Mouse (Mus musculus) retina, embryonic 14.5 days (tissue): ENCODE measurements around the gene St6galnac5.

Experiments used
- DNase-seq: peaks from one replicate; pipeline ENCODE4 v3.0.0-alpha.2; 2015; ENCODE audit warnings: low spot score

St6galnac5 gene

DNA sequence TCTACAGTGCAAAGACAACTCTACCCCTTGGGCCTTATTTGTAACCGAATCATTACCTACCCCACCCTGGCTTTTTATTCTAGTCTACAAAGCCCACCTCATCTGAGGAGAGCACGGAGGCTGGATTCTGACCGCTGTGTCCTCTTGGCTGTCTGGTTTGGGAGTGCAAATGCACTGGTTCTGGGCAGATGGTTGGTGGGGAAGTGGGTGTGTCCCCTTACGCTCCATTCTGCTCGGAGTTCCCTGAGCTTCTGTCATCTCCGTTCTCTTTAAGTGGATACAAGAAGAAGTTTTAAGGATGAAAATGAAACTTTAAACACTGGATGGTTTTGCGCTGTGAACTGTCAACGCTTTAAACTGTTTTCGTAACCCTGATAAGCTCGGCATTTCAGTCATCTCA lies 68.9 kb downstream of the St6galnac5 start:
- DNase-seq, result no peak

DNA sequence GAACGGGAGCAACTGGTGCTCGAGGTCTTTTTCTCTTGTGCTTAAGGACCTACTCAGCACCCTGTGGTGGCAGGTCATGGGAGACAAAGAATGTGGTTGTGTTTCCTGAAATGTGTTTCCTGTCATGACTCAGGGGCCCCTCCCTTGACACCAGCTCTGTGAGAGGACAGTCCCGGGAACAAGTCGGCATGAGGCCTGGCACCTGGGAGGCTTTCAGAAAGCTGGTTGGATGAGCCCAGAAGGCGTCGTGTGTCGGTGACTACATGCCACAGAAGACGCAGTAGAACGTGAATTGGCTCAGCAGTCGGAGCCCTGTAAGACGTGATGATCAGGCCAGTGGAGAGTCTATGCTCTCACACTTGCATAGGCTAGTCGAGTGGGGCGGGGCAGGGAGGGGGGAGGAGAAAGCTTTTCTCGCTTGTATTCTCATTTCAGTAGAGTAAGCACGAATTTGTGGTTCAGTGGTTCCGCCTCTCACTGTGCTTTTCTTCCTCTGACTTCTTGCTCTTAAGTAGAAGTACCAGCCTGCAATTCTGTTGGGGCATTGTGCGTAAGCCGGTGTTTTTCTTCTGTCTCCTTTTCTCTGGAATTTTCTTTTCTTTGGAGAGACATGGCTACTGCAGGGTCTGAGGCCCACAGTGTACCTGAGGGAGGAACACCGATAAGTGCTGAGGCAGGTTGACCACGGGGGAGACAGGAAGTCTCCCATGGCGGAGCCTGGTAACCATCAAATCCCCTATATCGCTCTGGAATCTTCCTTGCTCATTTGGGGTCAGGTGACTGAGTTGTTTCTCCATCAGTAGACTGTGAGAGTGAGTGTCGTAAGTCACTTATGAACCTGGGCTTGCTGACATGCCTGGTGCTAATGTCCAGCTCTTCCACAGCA lies 69.6 kb downstream of the St6galnac5 start:
- DNase-seq, result no peak

DNA sequence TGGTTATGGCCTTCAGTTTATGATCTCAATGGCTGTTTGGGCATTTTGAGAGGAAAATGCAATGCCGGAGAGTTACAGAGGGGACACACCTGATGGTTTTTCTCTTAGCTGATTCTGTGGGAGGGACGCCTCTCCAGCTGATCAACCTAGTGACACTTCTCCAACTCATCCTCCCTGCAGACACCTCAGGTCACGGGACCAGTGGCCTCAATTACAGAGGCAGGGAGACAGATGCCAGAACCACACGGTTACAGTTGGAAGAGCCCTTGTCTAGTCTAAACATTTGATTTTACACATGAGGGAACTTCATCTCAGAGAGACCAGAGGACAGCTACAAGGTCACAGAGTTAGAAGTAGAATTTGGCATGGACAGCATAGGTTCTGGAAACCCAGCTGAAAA lies 70.5 kb downstream of the St6galnac5 start:
- DNase-seq, result no peak

DNA sequence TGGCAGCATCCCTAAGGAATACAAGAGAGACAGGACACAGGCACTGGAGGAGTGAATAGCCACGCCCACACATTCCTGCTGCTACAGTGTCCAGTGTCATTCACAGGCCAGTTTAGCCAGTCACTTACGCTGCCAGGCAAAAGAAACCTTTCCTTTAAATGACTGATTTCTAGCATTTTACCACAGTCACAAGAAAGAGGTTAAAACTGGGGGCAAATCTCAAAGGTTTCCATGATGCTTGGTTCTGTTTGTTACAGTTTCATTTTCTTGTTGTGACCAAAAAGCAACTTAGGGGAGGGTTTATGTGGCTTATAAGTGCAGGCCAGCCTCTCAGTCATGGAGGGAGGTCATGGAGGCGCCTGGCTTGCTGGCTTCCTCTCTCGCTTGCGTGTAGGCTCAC lies 74.4 kb downstream of the St6galnac5 start:
- no peak for DNase-seq

DNA sequence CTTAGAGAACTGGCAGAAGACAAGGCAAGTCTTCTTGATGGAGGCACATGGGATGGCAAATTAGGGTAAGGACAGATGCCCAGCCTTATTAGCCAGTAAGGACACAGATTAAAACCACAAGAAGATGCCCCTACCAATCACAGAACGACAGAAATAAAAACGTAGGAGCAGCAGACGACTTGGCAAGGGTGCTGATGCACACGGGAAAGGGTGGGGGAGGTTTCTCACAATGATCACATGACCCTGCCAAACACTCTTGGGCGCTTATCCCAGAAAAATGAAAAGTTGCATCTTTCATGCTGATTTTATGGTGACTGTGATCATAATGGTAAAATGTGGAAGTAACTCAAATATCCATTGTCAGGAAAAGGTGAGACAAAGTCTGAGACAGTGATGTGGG lies 75.0 kb downstream of the St6galnac5 start:
- no peak for DNase-seq

DNA sequence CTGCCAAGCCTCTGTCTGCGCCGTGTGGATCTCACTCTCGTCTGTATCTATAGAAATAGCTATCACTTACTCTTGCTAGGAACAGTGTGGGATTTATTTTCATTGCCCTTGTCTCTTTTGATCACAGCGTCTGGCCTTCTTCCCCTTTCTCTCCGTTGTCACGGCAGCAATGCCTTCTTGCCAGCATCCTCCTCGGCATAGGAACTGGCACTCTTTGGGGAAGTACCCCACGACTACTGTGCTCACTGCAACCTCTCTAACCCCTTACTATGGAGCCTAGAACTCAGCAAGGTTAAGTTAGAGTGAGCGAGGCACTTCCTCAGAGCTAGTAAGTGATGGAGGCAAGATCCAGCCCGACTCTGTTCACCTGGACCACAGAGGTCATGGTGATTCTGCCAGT lies 76.2 kb downstream of the St6galnac5 start:
- no peak for DNase-seq

DNA sequence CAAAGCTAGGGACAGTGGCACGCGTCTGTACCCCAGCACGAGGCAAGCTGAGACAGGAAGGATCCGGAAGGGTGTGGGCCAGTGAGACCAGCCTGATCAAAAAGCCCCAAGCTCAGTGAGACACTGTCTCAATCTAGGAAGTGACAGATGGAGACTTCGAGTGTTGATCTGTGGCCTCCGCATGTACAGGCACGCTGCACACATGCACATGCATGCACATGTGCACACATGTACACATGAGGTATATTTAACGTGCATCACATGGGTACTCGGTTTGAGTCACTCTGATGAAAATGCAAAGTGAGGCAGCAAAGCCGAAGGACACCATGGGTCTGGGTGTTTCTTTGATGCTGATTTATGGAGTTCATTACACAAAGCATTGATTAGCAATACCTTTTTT lies 77.0 kb downstream of the St6galnac5 start:
- DNase-seq, result no peak

DNA sequence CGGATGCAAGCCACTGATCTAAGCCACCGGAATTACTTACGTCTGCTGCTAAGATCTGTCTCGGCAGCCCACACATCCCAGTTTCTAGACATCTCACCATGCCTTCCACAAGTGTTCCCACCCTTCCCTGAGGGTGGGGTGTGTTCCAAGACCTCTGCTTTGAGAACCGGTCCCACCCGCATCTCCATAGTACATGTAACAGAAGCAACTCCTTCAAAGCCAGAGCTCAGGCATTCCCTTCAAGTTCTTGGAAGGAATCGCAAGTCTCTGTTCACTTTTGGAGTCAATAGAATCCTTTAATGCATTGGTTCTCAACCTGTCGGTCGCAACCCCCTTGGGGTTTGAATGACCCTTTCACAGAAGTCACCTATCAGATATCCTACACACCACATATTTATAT lies 83.1 kb downstream of the St6galnac5 start:
- no peak for DNase-seq

DNA sequence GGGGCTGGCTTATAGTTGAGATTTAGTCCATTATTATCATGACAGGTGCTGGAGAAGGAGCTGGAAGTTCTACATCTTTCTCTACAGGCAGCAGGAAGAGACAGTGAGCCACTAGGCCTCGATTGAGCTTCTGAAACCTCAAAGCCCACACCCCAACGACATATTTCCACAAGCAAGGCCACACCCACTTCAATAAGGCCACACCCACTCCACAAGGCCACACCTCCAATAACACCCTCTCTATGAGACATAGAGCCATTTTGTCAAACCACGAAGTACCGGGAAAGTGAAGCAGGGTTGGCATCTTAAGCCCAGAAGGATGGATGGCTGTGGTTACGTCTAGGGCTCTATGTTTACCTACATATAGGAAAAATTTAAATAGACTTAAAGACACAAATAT lies 84.8 kb downstream of the St6galnac5 start:
- no peak for DNase-seq

DNA sequence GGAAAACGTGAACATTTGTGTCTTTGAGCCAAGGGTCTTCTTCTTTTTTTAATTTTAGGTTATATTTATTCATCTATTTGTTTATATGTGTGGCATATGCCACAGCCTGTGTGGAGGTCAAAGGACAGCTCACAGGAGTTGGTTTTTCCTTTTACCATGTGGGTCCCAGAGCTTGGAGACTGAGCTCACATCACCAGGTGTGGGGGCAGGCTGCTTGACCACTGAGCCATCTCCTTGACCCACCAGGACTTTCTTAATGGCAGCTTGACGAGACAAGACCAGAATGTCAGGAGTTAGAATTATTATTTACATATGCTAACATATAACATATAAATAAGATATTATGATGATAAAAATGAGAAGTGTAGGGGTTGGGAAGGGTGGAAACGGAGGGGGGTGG lies 85.9 kb downstream of the St6galnac5 start:
- DNase-seq, result no peak

DNA sequence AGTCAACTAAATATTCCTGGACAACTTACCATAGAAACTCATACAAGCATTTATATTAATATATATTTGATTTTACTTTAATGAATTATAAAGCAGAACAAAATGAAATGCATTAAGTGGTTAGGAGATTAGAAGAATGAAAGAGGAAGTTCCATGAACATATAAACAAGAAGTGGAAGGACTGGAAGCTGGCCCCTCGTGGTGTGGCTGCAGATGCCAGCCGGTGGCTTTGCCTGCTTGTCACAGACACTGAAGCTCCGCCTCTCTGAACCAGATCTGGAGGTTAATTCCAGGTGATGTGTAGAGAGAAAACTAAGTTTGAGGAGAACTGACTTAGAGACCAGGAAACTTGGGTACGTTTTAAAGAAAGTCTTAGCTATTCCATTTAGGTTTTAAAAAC lies 87.1 kb downstream of the St6galnac5 start:
- no peak for DNase-seq

DNA sequence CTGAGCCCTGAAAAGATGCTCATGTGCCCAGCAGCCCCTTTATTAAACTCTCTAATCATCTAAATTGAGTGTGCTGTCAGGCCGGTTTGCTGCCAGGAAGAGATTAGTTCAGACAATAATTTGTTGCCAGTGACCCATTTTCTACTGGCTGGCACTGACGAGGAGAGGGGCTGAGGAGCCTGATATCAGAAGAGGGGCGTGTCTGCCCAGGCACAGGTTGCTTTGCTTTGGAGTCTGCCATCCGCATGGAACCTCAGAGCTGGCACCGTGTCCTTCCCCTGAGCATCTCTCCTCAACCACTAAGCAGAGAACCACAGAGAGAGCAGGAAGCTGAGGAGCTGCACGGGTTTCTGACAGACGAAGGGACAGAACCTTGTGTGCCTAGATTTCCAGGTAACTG lies 93.9 kb downstream of the St6galnac5 start:
- DNase-seq, result peak; percentile 35

DNA sequence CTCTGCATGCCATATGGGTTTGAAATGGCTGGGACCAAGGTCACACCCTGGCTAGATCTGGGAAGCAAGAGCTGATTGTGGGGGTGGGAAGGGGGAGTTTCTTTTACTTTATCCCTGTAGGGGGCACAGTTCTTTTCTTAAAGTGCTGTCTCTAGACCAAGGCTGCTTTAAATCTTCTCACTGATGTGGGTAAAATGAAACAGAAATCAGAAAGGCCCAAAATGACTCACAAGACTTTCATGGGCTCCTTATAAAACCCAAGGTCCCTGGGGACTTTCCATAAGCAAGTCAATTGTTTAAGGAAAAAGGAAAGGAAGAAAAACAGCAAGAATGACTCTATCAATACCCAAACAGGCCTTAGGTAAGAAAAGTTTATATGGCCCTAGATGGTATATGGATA lies 95.3 kb downstream of the St6galnac5 start:
- no peak for DNase-seq

DNA sequence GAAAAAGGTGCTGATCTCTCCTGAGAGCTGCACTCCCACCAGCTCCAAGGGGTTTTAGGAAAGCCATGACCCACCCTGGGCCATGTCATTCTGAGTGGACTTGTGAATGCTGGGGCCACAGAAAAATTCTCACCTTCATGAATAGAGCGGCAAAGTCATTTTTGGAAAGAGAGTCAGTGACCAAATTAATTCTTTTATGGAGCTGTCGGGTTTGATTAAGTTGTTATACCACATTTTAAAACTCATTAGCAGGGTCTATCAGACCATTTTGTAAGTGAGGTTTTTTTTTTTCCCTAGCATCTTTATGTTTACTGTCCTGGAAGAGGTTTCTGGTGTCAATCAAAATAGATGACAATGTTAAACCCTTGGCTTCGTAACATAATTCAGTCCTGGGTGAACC lies 98.5 kb downstream of the St6galnac5 start:
- peak; percentile 55 for DNase-seq

DNA sequence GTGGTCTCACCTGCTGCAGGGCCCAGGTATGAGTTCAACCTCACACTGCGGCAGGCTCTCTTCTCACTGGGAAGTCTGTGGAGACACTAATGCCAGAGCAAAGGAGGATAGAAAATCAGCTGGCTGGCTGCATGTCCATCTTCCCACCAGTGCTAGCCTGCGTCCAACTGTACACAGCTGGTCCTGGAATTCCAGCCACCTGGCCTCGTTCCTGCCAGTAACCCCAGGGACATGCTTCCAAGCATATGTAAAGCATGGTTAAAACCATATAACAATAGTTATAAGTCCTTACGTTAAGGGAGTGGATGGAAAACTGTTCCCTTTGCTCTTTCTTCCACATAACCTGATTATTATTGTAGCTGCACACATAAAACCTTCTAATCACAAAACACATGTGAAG lies 100.3 kb downstream of the St6galnac5 start:
- no peak for DNase-seq

DNA sequence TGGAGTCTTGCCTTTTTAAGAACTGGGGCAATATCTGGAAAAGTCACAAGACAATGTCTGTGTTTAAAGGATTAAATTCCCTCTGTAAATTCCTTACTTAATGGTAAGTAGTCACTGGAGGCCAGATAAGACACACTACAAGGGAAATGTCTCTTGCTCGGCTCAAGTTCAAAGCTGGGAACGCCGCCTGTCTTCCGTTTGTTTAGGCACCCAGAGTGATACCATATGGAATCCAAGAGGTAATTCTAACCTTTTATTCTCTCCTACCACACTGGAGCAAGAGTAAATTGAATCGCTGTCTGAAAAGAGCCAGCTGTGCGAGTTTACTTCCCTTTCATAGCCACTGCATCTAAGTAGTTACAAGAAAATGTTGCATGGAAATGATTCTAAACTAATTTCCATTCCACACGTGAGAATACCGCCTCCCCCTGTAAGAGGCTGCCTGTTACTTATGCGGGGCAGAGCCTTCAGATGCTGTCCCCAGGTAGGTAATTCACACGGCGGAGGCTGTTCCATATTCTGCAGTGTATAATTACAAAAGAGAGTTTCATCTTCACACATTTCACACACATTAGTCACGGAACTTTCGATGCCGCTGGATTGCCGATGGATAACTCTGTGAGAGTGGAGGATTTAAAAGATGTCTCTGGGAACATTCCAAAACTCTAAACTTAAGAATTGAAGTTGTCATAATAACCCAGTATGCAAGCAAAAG lies 101.8 kb downstream of the St6galnac5 start:
- DNase-seq, result no peak

DNA sequence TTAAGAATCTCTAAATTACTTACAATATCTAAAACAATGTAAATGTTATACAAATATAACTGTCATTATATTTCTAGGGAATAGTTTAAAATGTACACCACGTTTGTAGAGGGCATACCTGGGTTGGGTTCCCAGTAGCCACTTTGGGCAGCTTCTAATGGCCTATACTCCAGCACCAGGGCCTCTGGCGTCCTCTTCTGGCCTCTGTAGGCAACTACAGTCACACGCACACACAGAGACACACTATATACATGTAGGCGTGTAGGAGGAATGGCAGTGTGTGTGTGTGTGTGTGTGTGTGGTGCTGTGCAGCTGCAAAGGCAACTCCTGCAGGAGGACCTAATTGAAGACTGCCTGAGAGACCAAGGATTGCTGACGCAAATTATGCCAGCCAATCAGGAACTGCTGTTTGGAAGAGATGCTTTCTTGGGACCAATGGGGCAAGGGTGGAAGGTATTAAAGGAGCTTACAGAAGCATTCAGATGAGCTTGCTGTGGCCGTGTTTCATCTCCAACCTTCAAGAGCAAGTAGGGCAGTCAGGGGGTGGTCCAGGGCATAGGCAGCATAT lies 106.2 kb downstream of the St6galnac5 start:
- no peak for DNase-seq

DNA sequence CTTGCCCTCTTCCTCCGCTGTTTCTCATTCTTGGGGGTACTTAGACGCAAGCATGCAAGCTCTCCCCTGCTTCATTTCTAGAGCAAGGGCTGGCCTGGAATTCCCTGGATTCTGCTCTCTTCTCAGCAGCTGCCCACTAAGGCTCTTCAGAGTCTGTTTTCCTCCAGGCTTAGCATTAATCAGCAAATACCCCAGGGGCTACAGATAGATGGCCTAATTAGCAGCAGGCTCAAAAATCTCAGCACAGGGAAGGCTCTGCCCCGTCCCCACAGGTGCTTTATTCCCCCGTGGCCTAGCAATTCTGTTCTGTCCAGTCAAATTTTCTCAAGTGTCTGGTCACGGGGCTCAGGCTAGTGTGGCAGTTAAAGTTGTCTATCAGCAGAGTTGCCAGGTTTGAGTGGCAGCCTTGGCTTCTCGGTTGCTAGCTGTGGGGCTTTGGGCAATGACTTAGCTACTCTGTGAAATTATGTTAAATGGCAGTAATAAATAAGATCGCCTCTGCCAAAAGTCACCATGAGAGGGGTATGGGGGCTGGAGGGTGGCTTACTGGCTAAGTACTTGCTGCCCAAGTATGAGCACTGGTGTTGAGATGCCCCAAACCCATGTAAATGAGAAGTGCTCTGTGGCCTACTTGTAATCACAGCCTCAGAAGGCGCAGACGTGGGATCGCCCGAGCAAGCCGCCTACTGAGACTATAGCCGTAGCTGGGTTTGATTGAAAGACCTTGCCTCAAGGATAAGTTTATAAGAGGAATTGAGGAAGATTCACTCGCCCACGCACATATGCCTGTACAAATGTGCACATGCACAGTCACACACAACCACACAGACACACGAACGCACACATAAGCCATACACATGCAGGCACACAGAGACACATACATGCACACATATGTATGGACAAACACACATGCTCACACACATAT lies 107.4 kb downstream of the St6galnac5 start:
- DNase-seq, result peak; percentile 45

DNA sequence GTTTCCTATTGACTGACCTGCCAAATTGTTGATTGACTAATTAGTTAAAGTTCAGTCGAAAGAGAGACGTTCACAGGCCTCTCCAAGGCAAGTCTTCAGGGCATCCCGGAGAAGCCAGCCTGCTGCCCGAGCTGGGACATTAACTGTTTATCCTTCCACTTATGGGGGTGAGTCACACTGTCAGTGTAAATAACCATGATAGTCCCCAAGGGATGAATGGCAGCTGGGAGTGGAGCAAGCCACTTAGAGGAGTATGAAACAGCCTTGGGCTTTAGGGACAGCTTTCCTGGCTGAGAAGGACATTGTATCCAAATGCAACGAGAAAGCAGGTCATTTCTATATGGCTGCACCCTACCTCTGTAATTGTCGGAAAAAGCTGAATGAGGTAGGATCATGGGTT lies 109.5 kb downstream of the St6galnac5 start:
- DNase-seq, result peak; percentile 71

DNA sequence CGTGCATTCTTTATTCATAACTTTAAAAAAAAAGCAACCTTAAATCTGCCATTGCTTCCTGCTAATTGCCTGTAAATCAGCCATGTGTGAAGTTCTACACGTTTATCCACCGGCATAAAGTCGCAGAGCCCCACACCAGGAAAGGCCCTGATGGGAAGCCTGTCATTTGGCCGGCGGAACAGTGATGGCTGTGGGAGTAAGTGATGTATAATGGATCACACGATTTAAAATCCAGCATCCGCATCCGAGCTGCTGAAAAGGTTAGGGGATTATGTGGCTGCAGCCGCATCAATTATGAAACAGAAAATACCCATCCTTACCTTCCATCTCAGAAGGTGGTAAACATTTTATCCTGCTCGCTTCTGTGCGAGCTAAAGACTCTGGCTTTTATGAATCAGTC lies 110.0 kb downstream of the St6galnac5 start:
- peak; percentile 30 for DNase-seq

DNA sequence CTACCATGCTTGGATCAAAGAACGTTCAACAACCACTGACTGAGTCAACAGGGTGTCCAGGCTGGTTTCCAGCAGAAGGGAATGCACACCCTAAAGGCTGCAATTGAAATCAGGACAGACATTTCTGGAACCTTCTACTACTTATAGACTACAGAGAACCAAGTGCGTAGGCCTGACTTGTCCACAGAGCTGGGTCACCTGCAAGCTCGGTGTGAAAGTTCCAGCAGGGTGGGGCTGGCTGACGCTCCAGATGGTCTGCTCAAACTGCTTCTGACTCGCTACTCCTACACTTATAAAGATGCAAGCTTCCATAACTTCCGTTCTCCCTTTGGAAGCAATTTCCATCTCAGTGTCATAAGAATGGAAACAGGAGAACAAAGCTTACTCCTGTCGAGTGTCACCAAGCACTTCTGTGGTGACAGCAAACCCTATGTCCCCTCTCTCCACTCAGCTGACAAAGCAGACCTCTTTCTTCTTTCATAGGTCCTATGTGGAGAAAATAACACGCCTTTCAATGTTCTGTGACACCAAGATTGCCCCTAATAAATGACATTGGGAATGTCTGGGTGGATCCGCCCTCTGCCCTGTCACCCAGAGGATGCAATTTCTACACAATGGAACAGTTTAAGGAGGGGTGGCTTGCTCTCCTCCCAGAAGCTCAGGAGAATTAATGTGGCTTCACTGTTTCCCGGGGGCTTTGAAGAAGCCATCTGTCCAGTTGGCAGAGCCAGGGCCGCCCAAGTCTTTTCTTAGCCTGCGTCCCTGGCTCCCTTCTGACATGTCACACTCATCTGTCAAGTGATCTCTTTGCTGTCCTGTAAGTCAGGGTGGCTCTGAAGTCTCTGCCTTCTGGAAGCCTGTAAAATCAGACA lies 114.2 kb downstream of the St6galnac5 start:
- DNase-seq, result no peak
